Mouse (Mus musculus): ENCODE results near the gene Fer. TPM values are rescaled to one million over a fixed set of nuclear protein-coding genes. Genes with fewer than 3 reads are reported as not detected.
"Not testable (repeated sequence)": the region's sequence is repeated elsewhere in the genome, so short reads cannot be mapped to it uniquely, and the experiment has no call there.

Fer gene
- 10 to 100 TPM; 16.4 TPM for total RNA-seq (2021)
- long read RNA-seq, experiment 1, partial matches to known transcripts: 0 of 11 reads
- long read RNA-seq, experiment 1, other reads (novel, unspliced or antisense): 11 of 11 reads
- long read RNA-seq, experiment 2, partial matches to known transcripts: 2 of 21 reads
- long read RNA-seq, experiment 2, other reads (novel, unspliced or antisense): 19 of 21 reads

- no peak for DNase-seq (ENCODE audit: low spot score in 2 of 2)
Observed at GRCm38 (mm10) chr17:63863012-63863630, at the start of gene Fer. Gene Fer, plus strand, starts transcription at chr17:63863062.

- no peak for DNase-seq (ENCODE audit: low spot score in 2 of 2)
Observed at GRCm38 (mm10) chr17:63813552-63813951, 49.3 kb upstream of the Fer start.

GRCm38 (mm10) chr17:63818444-63819027 is 44.3 kb upstream of the Fer start:
- no peak for DNase-seq (ENCODE audit: low spot score in 2 of 2)

GRCm38 (mm10) chr17:63824141-63824540 is 38.7 kb upstream of the Fer start:
- DNase-seq (ENCODE audit: low spot score in 2 of 2): no peak

GRCm38 (mm10) chr17:63826196-63826595 is 36.7 kb upstream of the Fer start:
- no peak for DNase-seq (ENCODE audit: low spot score in 2 of 2)

GRCm38 (mm10) chr17:63826767-63827166 is 36.1 kb upstream of the Fer start:
- no peak for DNase-seq (ENCODE audit: low spot score in 2 of 2)

GRCm38 (mm10) chr17:63828561-63829332 is 34.1 kb upstream of the Fer start:
- DNase-seq (ENCODE audit: low spot score in 2 of 2): no peak

GRCm38 (mm10) chr17:63831550-63831949 is 31.3 kb upstream of the Fer start:
- DNase-seq (ENCODE audit: low spot score in 2 of 2): no peak

- no peak for DNase-seq (ENCODE audit: low spot score in 2 of 2)
Observed at GRCm38 (mm10) chr17:63836223-63836622, 26.6 kb upstream of the Fer start.

GRCm38 (mm10) chr17:63836641-63837040 is 26.2 kb upstream of the Fer start:
- no peak for DNase-seq (ENCODE audit: low spot score in 2 of 2)

GRCm38 (mm10) chr17:63838144-63838543 is 24.7 kb upstream of the Fer start:
- no peak for DNase-seq (ENCODE audit: low spot score in 2 of 2)

GRCm38 (mm10) chr17:63839636-63840269 is 23.1 kb upstream of the Fer start:
- DNase-seq (ENCODE audit: low spot score in 2 of 2): no peak

- no peak for DNase-seq (ENCODE audit: low spot score in 2 of 2)
Observed at GRCm38 (mm10) chr17:63842226-63842625, 20.6 kb upstream of the Fer start.

GRCm38 (mm10) chr17:63844936-63845335 is 17.9 kb upstream of the Fer start:
- DNase-seq (ENCODE audit: low spot score in 2 of 2): no peak

- DNase-seq (ENCODE audit: low spot score in 2 of 2): not testable (repeated sequence)
Observed at GRCm38 (mm10) chr17:63845766-63846165, 17.1 kb upstream of the Fer start.

GRCm38 (mm10) chr17:63849151-63849550 is 13.7 kb upstream of the Fer start:
- no peak for DNase-seq (ENCODE audit: low spot score in 2 of 2)

- DNase-seq (ENCODE audit: low spot score in 2 of 2): peak; percentile 74 to 75
Observed at GRCm38 (mm10) chr17:63849566-63849965, 13.3 kb upstream of the Fer start.

- no peak for DNase-seq (ENCODE audit: low spot score in 2 of 2)
Observed at GRCm38 (mm10) chr17:63850016-63850415, 12.8 kb upstream of the Fer start.

GRCm38 (mm10) chr17:63857023-63857544 is 5.8 kb upstream of the Fer start:
- no peak for DNase-seq (ENCODE audit: low spot score in 2 of 2)

- DNase-seq (ENCODE audit: low spot score in 2 of 2): no peak
Observed at GRCm38 (mm10) chr17:63860988-63861387, 1.9 kb upstream of the Fer start.

- no peak for DNase-seq (ENCODE audit: low spot score in 2 of 2)
Observed at GRCm38 (mm10) chr17:63862399-63862798, 463 bp upstream of the Fer start.

Measured in adrenal gland, adult 18-20 months (tissue).